Mouse (Mus musculus) cerebellum, adult 2 months (tissue): Measurements from ENCODE around the gene Acy3.

Source experiments
- CTCF ChIP-seq: fragments of 200-500 bp; IDR thresholded peaks from 2 replicates; pipeline ENCODE4 v1.5.1; 2011; ENCODE audit warnings: low read depth, mild to moderate bottlenecking, control low read depth, low read length, moderate library complexity, borderline replicate concordance; ENCODE audit not compliant: insufficient read depth
- POLR2A ChIP-seq: fragments of 200-500 bp; IDR thresholded peaks from 2 replicates; pipeline ENCODE4 v1.6.1; 2011; ENCODE audit warnings: low read length, control low read depth, borderline replicate concordance; ENCODE audit not compliant: insufficient read depth

- no peak for TF ChIP-seq CTCF
- no peak for TF ChIP-seq POLR2A
These were observed 37.8 kb upstream of the Acy3 start for GRCm38 (mm10) chr19:3948546-3948945.
